Mouse (Mus musculus): Measurements from ENCODE around the gene Tcaf1. TPM values are rescaled to one million over a fixed set of nuclear protein-coding genes. Genes with fewer than 3 reads are reported as not detected.

The Tcaf1 gene
- 10 to 100 TPM; 69.2 to 78.4 TPM for total RNA-seq (2021)
- long read RNA-seq, experiment 1, full-length matches to known transcripts, result 9 of 51 reads
- long read RNA-seq, experiment 1, partial matches to known transcripts, result 23 of 51 reads
- long read RNA-seq, experiment 1, other reads (novel, unspliced or antisense), result 19 of 51 reads
- long read RNA-seq, experiment 2, full-length matches to known transcripts, result 32 of 95 reads
- long read RNA-seq, experiment 2, partial matches to known transcripts, result 19 of 95 reads
- long read RNA-seq, experiment 2, other reads (novel, unspliced or antisense), result 44 of 95 reads

GRCm38 (mm10) chr6:42709291-42710211 is at the start of gene Tcaf1:
Gene Tcaf1, minus strand, starts transcription at chr6:42710088.
- DNase-seq (ENCODE audit: low spot score in 2 of 2), result peak; percentile 36 to 51

GRCm38 (mm10) chr6:42756104-42756503 is 46.2 kb upstream of the Tcaf1 start, which contains the start of gene Olfr38:
Gene Olfr38, plus strand, starts transcription at chr6:42756404.
- no peak for DNase-seq (ENCODE audit: low spot score in 2 of 2)

- DNase-seq (ENCODE audit: low spot score in 2 of 2), result no peak
Observed at GRCm38 (mm10) chr6:42747846-42748245, 38.0 kb upstream of the Tcaf1 start.

GRCm38 (mm10) chr6:42742303-42742702 is 32.4 kb upstream of the Tcaf1 start:
- DNase-seq (ENCODE audit: low spot score in 2 of 2), result no peak

GRCm38 (mm10) chr6:42739071-42739470 is 29.2 kb upstream of the Tcaf1 start, which contains the start of gene Olfr453:
Gene Olfr453, plus strand, starts transcription at chr6:42739371.
- no peak for DNase-seq (ENCODE audit: low spot score in 2 of 2)

- DNase-seq (ENCODE audit: low spot score in 2 of 2), result no peak
Observed at GRCm38 (mm10) chr6:42717973-42718372, 8.1 kb upstream of the Tcaf1 start.

GRCm38 (mm10) chr6:42714668-42715067 is 4.8 kb upstream of the Tcaf1 start:
- DNase-seq (ENCODE audit: low spot score in 2 of 2), result no peak

DNA sequence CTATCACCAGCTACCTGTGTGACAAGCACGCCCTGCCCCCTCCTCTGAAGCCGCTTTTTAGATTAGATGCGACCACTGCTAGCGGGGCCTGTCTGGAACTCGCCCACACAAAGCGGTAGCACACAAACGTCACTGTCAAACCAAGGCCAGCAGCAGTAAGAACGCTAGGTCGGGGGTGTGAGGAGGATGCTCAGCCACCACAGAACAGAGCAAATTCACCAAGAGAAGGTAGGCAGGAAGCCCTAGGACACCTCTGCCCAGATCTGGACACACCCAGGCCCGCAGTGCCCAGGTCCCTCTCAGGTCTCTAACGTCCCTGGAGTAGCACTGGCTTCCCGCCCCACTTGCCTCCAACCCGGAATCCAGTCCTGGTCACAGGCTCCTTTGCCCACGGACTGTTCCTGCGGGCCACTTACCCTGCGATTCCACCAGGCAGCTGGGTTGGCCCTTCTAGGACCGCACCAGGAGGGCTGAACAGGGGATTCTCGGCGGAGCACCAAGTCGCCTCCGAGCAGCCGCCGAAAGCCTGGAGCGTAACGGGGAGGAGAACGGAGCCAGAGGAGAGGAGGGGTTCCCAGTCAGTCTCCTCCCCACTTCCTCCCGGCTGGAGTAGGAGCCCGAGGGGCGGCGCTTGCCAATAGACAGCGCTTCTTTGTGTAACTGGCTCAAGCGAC is 17.2 kb downstream of the Tcaf1 start:
- DNase-seq (ENCODE audit: low spot score in 2 of 2), result peak; percentile 40 to 51

DNA sequence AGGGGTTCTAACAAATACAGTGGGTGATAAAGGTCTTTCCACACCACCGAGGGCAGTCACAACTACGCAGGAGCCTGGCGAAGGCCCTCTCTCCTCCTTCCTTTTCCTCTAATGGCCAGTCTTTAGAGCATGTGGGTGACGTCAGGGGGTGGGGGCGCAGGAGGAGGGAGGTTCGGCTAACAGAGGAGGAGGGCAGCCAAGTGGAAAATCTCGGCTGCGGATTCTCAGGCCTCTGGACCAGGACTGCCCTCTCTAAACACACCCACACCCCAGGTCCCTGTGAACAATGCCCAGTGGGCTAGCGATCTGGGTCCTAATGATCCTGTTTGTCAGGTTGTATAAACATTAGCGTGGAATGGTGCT is 17.8 kb downstream of the Tcaf1 start:
- peak; percentile 41 to 65 for DNase-seq (ENCODE audit: low spot score in 2 of 2)

DNA sequence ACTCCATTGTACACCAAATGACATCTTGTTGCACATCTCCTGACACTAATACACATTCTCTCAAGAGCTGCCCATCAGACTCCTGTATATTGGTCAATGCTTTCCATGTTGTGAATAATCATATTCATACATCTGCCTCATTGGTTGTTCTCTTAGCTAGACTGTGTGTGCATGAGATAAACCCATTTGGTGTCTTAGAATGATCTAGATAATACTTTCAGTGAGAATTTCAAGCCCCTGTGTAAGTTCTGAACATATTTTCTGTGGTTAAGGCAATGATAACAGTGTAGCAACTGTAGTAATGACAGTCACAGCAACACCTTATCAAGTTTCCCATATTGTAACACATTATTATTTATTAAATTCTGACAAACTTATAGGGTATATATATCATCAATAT is 20.1 kb downstream of the Tcaf1 start:
- no peak for DNase-seq (ENCODE audit: low spot score in 2 of 2)

- no peak for DNase-seq (ENCODE audit: low spot score in 2 of 2)
Observed at GRCm38 (mm10) chr6:42687907-42688306, 22.0 kb downstream of the Tcaf1 start.

GRCm38 (mm10) chr6:42680077-42680476 is 29.8 kb downstream of the Tcaf1 start:
- no peak for DNase-seq (ENCODE audit: low spot score in 2 of 2)

DNA sequence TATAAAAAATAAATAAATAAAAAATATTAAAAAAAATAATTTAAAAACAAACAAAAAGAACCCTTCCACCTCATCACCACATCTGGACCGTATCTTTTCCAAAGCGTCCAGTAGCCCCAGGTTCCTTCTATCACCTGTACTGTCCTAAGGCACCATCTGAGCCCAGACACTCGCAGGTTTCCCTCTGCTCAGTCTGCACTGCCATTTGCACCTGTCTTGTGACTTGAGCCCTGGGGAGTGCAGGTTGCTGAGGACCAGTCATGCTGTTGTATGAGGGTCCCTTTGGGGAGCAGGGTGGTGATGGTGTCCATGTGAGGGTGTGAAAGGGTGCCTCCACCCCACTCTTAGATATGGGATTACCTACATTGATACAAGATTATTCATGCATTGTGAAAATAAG is 33.9 kb downstream of the Tcaf1 start:
- DNase-seq (ENCODE audit: low spot score in 2 of 2), result no peak

DNA sequence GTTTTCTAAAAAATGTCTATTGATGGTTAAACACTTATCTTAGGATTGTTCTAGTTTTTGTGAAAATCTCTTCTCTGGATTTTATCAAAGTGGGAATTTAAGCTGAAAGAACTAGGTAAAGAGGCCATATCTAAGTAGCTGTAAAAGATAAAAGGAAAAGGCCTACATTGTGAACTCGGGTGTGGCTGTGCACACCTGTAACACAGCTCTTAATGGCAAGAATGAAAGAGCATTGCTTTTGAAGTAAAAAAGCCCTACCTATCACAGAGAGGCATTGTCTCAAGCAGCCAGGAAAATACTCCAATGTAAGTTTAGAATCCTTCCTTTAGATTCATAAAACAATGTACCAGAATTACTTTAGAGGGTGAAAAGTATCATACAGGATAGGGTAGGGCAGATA is 38.1 kb downstream of the Tcaf1 start:
- DNase-seq (ENCODE audit: low spot score in 2 of 2), result no peak

DNA sequence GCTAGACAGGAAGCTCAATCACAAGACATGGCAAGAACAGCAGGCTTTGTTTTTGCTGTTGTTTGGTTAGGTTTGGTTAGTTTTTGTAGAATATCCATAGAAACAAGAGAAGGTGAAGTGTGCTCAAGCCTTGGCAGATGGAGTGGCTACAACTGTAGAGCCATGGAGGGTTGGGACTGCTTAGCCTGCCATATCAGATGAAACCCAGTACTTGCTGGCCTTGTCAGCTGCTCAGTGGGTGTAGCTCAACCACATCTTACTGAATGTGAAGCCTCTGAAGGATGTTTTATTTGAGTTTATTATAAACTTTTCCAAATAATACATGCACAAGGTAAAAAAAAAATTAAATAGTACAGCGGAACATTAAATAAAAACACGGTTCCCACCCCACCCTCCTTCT is 42.2 kb downstream of the Tcaf1 start:
- DNase-seq (ENCODE audit: low spot score in 2 of 2), result no peak

DNA sequence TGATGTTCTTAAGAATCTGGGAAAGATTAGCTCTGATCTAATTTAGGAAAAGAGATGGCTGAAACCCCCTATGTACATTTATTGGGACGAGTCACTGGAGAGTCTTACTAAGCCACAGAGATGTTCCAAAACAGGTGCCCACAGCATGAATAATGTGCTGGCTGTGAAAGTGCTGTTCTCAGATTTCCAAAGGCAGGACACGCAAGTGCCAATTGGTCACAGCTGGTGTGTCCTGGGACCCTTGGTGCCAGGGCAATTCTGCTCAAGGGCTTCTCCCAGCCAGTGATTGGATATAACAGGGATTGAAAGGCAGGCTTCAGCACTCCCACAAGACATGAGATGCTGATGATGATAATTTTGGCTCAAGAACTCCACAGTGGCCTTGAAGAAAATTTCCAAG is 48.1 kb downstream of the Tcaf1 start:
- no peak for DNase-seq (ENCODE audit: low spot score in 2 of 2)

DNA sequence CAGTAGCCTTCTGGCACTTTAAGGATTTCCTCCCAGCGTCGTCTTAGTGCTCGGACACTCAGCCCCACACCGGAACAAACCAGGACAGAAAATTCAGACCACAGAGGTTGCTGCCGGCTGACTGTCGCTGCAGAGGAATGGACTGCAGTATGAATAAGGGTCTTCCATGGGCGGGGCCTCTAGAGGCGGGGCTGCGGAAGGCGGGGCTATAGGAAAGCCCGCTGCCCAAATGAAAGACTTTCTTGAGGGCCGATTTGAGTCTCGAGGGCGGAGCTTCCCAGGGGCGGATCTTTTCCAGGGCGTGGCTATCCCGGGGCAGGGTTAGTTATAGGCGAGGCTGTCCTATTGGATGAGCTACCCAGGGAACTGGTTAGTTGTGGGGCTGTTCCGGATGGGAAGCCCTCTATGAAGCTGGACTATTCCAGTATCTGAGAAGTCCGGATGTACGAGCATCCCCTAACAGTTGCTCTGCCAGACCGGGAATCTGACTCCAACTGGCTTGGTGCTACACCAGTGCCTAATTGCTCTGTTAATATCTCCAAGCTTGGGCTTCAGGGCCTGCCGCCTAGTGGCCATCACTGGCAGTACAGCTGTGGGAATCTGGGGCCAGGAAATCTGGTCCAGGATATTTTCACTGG is 64.9 kb downstream of the Tcaf1 start, which contains the start of gene Tcaf2:
TSS of gene Tcaf2 (minus strand) at position 343 of the 638 bp plus-strand sequence.
- DNase-seq (ENCODE audit: low spot score in 2 of 2), result peak; percentile 47 to 74

DNA sequence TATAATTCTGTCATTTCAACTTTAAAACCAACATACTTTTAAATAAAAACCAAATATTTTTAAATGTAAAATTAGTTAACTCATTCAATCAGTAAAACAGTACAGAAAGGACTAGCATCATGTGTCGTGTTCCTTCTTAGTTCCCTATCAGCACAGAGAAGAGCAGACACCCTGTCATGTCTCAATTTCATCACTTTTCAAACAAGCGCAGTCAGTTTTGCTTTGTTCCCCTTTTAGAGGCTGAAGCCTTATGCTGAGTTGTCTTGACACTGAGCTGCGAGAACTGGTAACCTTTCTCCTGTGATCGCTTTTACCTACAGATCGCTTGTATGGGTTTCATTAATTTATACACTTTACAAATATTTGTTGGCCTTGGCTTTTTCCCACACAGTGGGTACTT is 75.5 kb downstream of the Tcaf1 start:
- DNase-seq (ENCODE audit: low spot score in 2 of 2), result no peak

- DNase-seq (ENCODE audit: low spot score in 2 of 2), result no peak
Observed at GRCm38 (mm10) chr6:42631395-42631794, 78.5 kb downstream of the Tcaf1 start.
